Mouse (Mus musculus) cerebellum, adult 9-10 months (tissue): Measurements from ENCODE around the gene Slc9a2.
"Not testable (repeated sequence)": the region's sequence is repeated elsewhere in the genome, so short reads cannot be mapped to it uniquely, and the experiment has no call there.

Experiments
- DNase-seq: peaks from one replicate; pipeline ENCODE4 v3.0.0; 2022

Gene Slc9a2

DNA sequence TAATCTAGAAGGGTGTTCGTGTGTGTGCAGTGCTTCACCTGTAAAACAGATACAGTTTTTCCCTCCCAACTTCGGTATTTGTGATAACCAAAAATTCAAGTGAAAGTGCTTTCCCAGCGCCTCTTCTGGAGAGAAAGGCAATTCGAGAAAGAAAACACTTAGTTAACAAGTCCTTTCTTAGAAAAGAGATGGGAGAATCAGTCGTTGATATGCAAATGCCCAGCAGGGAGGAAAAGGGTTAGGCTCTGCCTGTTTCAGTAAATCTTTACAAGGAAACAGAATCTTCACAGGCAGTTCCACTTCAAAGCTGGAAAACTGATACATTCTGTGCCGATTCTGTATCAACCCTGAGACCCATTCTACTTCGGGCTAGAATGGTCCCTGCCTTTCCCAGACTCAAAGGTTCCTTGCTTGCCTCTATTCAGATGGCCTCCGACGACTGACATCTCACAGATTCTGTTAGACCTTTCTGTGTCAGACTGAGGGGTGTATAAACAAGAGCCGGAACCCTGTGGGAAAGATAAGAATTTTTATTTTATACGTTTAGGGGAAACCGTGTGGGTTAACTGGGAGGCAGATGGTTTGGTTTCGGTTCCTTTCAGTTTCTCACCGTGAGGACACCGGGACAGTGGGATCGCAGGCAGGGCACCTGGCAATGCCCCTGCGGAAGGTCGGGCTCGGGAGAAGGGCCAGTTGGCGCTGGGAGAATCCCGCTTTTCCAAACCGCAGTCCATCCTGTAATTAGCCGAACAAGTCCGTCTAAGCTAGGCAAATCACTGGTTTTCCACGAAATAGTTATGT lies at the start of gene Slc9a2:
Gene Slc9a2, plus strand, starts transcription at position 508 of the 801 bp plus-strand sequence.
- DNase-seq = no peak

DNA sequence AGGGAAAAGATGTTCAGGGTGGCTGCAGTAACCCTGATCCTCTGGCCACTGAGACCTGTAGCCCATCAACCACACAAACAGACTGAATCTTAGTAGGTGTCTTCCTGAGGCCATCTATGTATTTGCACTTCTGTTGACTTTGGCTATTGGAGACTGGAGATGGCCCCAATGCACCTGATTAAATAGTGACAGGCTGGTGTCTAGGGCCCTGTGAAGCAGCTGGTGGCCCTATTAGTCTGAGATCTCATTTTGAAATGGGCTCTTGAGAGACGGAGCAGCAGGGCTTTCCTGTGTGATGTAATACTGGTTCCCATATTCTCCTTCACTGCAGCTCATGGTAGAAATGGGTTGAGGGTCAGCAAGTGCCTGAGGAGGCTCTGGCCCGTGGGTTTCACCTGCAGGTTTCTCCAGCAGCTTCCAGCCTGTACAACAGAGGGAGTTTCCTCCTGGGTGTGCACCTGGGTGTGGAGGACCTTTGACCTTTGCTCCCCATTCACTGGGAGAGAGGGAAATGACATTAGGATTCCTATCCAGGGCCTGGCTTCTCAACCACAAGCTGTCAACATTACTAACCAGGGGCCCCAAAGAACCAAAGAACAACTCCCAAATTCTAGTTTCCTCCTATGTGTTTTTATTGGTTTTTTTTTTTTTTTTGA lies 47.8 kb upstream of the Slc9a2 start:
- DNase-seq = no peak

GRCm38 (mm10) chr1:40634608-40635007 lies 45.8 kb upstream of the Slc9a2 start:
- DNase-seq = no peak

- no peak for DNase-seq
Measured at GRCm38 (mm10) chr1:40648234-40648633, 32.1 kb upstream of the Slc9a2 start.

- DNase-seq = no peak
Measured at GRCm38 (mm10) chr1:40650803-40651497, 29.4 kb upstream of the Slc9a2 start.

GRCm38 (mm10) chr1:40657035-40657434 lies 23.3 kb upstream of the Slc9a2 start:
- DNase-seq = no peak

DNA sequence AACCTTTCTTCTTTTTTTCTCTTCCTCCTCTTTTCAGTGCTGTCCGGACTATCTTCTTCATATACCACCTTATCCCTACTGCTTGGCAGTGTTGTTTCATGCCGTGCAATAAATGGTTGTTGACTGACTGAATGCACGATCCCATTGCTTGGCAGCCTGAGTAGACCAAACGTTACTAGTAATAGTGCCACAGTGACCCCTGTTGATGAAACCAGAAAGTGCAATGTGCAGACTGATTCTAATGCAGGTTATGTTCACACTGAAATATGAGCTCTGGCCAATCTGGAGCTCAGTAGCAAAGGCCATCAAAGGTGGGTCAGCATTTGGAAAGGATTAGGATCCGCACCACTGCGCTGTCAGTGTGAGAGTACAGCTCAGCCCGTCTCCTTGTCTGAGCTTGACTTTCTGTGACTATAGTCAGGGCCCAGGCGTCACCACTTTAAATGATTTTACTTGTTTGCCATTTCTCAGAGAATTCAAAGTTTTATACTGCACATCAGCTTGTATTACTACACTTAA lies 22.3 kb upstream of the Slc9a2 start:
- DNase-seq = no peak

DNA sequence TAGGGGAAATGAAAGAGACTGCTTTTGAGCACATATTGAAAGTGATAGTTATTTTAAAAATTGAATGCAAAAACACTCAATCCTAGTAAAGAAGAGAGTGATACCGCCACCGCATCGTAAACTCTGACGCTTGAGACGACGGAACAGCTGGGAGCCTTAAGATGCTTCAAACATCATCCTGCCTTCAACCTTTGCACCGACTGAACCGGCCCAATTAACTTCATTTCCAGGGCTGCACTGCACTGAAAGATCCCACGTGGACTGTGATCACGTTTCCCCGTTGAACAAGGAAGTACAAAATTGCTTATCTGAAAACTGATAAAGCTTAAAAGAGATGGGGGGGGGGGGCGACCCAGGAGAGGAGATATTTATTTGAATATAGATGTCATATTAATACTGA lies 21.4 kb upstream of the Slc9a2 start:
- no peak for DNase-seq

DNA sequence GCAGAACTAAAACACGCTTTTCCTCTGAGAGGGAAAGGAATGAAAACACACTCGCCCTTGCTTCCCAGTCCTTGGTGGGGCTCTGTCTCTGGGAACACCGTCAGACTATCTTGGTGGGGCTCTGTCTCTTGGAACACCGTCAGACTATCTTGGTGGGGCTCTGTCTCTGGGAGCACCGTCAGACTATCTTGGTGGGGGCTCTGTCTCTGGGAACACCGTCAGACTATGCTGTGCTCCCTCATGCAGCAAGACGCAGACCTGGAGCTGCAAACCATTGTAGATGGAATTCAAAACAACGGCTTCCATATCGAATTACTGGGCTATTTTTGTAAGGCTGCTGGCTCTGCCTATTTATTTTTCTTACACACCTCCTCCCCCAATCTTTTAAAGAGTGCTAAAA lies 20.9 kb upstream of the Slc9a2 start:
- no peak for DNase-seq

DNA sequence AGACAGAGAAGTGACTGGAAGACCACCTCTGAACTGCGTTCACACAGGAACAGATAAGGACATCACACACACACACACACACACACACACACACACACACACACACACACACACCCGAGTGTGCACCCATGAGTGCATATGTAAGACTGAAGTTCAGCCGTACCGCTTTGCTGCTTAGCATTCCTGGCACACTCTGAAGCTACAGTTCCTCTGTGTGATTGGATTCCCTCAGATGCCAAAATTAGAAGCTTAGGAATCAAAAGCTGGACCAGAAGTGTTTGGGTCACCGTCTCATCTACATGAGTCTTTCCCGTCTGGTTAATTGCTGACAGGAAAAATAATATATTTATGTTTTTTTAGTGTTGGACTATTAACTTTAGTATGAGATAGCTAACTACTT lies 19.5 kb upstream of the Slc9a2 start:
- DNase-seq = no peak

DNA sequence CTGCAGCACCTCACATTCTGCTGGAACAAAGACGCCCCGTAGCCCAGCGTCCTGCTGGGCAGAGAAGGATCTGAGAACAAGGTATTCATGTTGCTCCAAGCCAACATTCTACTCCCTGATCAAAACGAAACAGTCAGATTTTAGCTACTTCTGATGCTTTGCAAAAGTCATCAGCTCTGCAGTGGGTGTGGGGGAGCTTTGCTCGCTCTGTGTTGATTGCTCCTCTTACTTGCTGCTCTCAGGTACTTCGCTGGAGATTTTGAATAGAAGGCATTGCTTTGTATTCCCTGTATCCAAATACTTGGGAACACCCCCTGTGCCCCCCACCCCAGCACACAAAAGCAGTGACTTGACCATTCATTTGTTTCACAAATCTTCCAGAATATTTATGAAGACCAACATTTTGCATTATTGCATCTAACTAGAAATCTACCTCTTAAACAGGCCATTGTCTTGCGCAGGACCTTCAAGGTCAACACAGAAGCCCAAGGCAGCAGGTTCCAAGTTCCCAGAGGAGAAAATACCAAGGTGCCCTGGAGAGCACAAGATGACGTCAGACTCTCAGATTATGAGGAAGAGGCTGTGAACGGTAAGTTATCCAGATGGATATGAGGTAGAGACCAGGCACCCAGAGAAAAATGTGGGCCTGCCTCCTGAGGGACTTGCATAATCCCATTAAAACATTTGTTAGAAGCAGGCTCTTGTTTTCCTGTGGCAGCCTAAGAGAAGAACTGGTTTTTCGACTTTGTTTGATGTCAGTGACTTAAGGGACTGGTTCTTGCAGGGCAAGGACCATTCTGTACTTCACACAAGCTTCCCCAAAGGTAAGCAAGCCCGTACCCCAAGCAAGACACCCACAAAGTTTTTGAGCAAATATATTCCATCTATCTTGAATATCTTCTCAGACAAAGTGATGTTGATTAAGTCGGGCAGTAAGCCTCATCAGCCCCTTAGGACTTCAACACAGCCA lies 14.7 kb upstream of the Slc9a2 start:
- no peak for DNase-seq

DNA sequence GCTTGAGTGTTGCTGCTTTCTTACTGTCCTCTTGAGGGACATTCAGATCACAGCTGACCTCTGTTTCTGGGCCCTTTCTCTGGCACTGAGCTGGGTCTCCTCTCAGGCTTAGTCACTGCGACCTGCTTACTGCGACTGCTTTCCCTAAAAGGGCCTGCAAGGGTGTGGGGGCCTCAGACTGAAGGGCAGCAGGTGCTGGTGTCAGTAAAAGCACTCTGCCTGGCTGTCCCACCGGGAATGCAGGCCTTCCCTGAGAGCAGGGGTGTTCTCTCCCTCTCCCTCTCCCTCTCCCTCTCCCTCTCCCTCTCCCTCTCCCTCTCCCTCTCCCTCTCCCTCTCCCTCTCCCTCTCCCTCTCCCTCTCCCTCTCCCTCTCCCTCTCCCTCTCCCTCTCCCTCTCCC lies 12.9 kb upstream of the Slc9a2 start:
- not testable (repeated sequence) for DNase-seq

DNA sequence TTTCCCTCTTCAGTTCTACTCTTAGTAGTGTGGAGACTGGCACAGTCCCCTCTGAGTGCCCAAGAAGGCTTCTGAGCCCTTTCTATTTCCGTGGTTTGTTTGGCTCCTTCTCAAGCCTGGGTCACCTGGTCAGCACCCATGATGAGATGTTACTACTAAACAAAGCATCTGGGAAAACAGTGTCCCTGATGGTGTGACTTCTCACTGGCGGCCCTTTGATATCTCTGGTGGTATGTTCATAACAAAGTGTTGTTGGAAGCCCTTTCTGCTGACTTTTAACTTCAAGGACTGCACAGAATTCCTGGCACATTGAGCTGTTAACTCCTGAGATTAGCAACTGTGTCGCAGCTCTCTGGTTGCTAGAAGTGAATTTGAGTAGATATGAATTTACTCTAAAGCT lies 10.3 kb upstream of the Slc9a2 start:
- DNase-seq = no peak

DNA sequence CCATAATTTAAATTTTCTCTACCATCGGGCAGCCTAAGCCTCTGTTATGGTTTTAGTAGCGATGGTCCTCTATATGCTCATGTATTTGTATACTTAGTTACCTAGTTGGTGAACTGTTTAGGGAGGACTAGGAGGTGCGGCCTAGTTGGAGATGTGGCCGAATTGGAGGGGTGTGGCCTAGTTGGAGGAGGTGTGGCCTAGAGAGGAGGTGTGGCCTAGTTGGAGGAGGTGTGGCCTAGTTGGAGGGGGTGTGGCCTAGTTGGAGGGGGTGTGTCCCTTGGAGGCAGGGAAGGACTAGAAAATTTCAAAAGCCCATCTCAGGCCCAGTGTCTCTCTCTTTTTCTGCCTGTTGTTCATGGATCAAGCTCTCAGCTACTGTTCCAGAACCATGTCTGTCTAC lies 8.9 kb upstream of the Slc9a2 start:
- no peak for DNase-seq

- DNase-seq = no peak
Measured at GRCm38 (mm10) chr1:40677306-40677705, 3.1 kb upstream of the Slc9a2 start.

DNA sequence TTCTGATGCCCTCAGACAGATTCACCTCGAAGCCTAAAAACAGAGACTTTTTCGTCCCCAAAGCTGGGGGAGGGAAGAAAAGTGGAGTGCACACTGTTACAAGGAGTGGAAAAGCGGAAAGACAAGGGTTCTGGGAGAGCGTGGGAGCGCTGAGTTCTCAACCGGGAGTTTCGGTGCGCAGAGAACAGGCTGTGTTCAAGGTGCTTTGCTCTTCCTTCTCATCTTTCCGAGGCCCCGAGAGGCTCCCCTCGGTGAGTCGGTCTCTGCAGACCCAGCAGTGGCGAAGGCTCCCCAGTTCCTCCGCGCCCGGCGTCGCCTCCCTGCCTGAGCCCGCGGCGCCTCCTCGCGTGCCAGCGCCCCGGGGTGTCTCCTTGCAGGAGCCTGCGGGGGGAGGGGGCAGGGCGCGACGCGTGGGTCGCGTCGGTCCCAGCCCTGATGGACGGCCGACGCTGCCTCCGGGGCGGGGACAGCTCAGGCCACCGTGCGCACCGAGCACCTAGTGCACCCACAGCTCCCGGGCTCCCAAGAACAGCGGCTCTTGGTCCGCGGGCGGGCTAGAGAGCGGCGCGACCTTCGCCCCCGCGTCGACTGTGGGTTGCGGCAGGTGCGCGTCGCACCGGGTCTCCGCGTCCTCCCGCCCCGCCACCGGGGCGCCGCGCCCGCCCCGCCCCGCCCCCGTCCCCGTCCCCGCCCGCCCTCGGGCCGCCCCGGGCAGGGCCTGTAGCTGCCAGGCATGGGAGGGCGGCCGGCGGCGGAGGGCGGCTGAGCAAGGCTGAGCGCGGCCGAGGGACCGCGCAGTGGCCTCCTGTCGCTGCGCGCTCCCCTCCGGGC lies 709 bp downstream of the Slc9a2 start:
- DNase-seq = no peak

DNA sequence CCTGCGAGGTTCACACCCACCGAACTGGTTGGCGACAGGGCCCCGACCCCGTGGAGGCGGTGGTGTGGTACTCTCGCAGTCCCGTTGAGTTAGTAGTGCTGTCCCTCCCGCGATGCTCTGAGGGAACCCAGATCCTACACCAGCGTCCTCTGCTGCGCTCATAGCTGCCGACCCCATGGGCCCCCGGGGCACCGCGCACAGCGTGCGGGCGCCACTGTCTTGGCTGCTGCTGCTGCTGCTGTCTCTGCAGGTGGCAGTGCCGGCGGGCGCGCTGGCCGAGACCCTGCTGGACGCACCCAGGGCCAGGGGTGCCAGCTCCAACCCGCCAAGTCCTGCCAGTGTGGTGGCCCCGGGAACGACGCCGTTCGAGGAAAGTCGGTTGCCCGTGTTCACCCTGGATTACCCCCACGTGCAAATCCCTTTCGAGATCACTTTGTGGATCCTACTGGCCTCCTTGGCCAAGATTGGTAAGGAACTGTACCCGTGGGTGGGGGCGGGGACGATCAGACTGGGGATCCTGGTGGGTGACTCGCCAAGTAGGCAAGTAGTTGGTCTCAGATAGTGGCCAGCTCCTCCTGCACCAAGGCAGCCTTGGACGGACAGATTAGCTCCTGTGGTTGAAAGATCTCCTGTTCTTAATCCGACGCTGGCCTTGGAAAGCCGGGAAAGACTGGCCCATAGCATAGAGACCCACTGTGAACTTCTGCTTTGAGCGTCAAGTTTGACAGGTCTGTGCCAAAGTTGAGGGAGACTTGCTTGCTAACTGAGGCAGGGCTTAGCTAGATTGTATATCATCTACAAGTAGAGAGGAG lies 1.5 kb downstream of the Slc9a2 start:
- no peak for DNase-seq

DNA sequence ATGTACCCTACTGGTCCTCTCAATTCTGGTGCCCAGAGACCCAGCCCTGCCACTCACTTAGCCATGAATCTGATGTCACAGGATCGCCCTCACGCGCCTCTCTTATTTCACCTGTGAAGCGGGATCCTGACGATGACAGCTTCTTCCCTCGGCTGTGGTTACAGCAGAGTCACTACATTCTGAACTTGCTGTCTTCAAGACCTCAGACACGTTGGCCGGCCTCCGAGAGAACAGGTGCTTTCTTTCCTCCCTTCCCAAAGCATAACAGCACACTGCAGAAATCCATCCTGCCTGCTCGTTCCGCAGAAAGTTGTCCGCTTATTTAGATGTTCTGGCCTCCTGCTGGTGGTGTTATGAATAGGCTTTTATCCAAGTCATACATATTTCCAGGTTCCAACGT lies 13.9 kb downstream of the Slc9a2 start:
- no peak for DNase-seq

GRCm38 (mm10) chr1:40696436-40696835 lies 16.1 kb downstream of the Slc9a2 start:
- no peak for DNase-seq

DNA sequence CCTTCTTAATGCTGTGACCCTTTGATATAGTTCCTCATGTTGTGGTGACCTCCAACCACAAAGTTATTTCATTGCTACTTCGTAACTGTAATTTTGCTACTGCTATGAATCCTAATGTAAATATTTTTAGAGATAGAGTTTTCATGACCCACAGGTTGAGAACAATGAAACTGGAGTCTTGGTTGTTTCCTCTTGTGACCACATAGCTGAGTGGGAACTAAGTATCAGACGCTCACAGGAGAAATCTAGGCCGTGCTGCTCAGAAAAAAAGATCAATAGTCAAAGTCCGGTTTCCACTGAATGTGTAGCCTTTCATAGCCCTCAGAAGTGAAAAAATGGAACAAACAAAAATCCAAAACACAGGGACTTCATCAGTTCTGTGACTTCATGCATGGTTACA lies 24.7 kb downstream of the Slc9a2 start:
- DNase-seq = no peak

DNA sequence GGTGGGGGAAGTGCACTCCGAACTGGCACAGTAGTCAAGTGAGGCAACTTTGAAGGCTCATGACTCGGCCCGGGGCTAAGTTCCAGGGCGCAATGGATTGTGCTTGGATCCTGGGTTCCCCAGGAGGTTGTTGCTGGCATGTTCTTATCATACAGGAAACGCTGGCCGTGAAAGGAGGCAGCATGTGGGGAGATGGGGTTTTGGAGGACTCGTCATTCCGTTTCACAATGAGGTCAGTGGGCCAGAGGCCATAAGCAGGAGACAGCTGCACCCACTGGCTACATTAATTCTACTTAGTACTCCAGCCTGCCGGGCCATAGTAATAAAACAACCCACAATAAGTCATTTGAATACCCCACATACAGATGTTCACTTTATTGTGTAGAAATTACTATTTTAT lies 34.6 kb downstream of the Slc9a2 start:
- DNase-seq = no peak
